Mouse (Mus musculus) cerebellum, adult 2 months (tissue): ENCODE data around the gene H6pd. TPM values are rescaled to one million over a fixed set of nuclear protein-coding genes. Genes with fewer than 3 reads are reported as not detected.

Experiments
- DNase-seq, 2 experiments: peaks; one replicate each; pipeline ENCODE4 v3.0.0; 2021
- H3K27ac ChIP-seq: fragments of 200-500 bp; 2 replicates; pipeline ENCODE4 v1.5.1; 2012; ENCODE audit warnings: low read length, control low read depth, inconsistent platforms; ENCODE audit not compliant: insufficient read depth
- H3K27me3 ChIP-seq: fragments of 200-500 bp; 2 replicates; pipeline ENCODE4 v1.6.1; 2012; ENCODE audit warnings: inconsistent platforms, mild to moderate bottlenecking, low read length, moderate library complexity; ENCODE audit not compliant: control insufficient read depth, insufficient read depth
- H3K4me1 ChIP-seq: fragments of 200-500 bp; 2 replicates; pipeline ENCODE4 v1.6.1; 2011; ENCODE audit warnings: low read length; ENCODE audit not compliant: control insufficient read depth, insufficient read depth
- H3K4me3 ChIP-seq: fragments of 200-500 bp; replicated peaks from 2 replicates; pipeline ENCODE3; 2011; ENCODE audit warnings: mild to moderate bottlenecking, low read depth, low read length, control low read depth; ENCODE audit not compliant: insufficient read depth
- CTCF ChIP-seq: fragments of 200-500 bp; IDR thresholded peaks from 2 replicates; pipeline ENCODE4 v1.5.1; 2011; ENCODE audit warnings: low read depth, mild to moderate bottlenecking, control low read depth, low read length, moderate library complexity, borderline replicate concordance; ENCODE audit not compliant: insufficient read depth
- POLR2A ChIP-seq: fragments of 200-500 bp; IDR thresholded peaks from 2 replicates; pipeline ENCODE4 v1.6.1; 2011; ENCODE audit warnings: low read length, control low read depth, borderline replicate concordance; ENCODE audit not compliant: insufficient read depth
- whole genome bisulfite sequencing: fragments of 180-500 bp; shearing (Covaris S2); methylation state at CpG from one replicate; pipeline ENCODE4 v1.1.7; 2018; 5-methylcytosine and 5-hydroxymethylcytosine counted together
- polyA plus RNA-seq: library from polyadenylated mRNA; depleted of rRNA; stranded (reverse); fragments of >200 nt; gene quantifications from 2 replicates; pipeline ENCODE4 v1.2.3, GENCODE M21; 2012; rRNA removed

H6pd gene
- polyA plus RNA-seq, 1 experiment = 11.6 TPM

DNA sequence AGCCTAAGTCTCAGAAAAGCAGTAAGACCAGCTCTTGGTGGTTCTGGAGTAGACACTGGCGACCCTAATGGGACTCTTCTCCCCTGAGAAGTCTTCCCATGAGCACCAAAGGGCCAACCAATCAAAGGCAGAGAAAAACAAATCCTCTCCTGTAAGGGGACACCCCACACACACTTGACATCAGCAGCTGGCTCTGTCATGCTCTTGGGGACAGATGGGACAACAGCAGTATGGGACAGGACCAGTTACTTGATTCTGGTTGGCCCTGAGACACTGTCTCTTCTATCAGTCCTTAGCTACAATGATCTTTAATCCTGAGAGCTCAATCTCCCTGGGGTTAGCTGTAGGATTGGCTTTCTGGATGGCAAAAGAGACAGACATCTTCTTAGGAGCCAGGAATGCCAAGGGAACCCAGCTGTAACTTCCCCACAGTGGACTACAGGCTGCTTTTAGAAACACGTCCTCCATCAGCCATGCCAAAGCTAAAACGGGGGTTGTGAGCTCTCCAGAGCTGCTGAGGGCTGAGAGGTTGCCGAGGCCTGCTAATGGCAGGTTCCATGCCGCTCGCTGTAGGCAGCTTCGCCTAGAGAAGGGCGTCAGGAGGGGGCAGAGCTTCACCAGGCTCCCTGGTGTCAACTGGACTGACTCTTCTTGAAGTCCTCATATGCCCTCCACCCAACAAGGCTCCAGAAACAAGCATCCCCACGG is 76.6 kb downstream of the H6pd start:
- no peak for DNase-seq
- 81% methylated on average over 9 of the region's 9 CpGs for WGBS
- Histone ChIP-seq H3K4me1 (no peaks in the 10 kb centered on the region), H3K27me3 (no peaks in the 10 kb centered on the region), H3K27ac (no peak overlapping the region), H3K4me3 (no peak overlapping the region)
- TF ChIP-seq CTCF = no peak
- no peak for TF ChIP-seq POLR2A

GRCm38 (mm10) chr4:149930755-149931154 is 78.1 kb downstream of the H6pd start:
- Histone ChIP-seq H3K27me3 (no peaks in the 10 kb centered on the region), H3K4me3 (no peak overlapping the region), H3K27ac (no peak overlapping the region), H3K4me1 (no peaks in the 10 kb centered on the region)
- DNase-seq = no peak
- 68% methylated on average over 3 of the region's 3 CpGs for WGBS
- no peak for TF ChIP-seq CTCF
- TF ChIP-seq POLR2A = no peak

Other genes with a start within 250 kb of the H6pd start
- 73.4 and 77.0 TPM in 2 replicates for gene Slc25a33, start 234.7 kb downstream of the H6pd start, polyA plus RNA-seq
- gene Spsb1, start 54.0 kb downstream of the H6pd start, polyA plus RNA-seq = 25.3 and 26.3 TPM in 2 replicates
- gene Gpr157, start 78.3 kb upstream of the H6pd start, polyA plus RNA-seq = 2.9 and 3.1 TPM in 2 replicates
- 1.7 and 2.2 TPM in 2 replicates for gene Slc2a5, start 110.3 kb upstream of the H6pd start, polyA plus RNA-seq
- not detected in 2 replicates for gene Slc2a7, start 139.9 kb upstream of the H6pd start, polyA plus RNA-seq
- not detected in 2 replicates for gene Car6, start 192.3 kb upstream of the H6pd start, polyA plus RNA-seq
- 918 and 961 TPM in 2 replicates for gene Eno1, start 227.7 kb upstream of the H6pd start, polyA plus RNA-seq